Mouse (Mus musculus) adrenal gland, adult 2 months (tissue): ENCODE results near the gene Zfp551. TPM values are rescaled to one million over a fixed set of nuclear protein-coding genes. Genes with fewer than 3 reads are reported as not detected.

Source experiments
- DNase-seq: peaks from one replicate; pipeline ENCODE4 v3.0.0; 2021
- long read RNA-seq: library from polyadenylated mRNA; stranded (forward); transcript quantifications from one replicate; pipeline ENCODE4 v2.0.0, GENCODE M21; 2021
- polyA plus RNA-seq: library from polyadenylated mRNA; depleted of rRNA; stranded (reverse); fragments of >200 nt; gene quantifications from 2 replicates; pipeline ENCODE4 v1.2.3, GENCODE M21; 2012; rRNA removed
- total RNA-seq, 2 experiments: library from RNA; stranded (reverse); gene quantifications; 2 replicates each; pipeline ENCODE4 v1.2.3; 2021

Gene Zfp551
- total RNA-seq (1 to 10 TPM; 3.7 to 6.0 TPM), polyA plus RNA-seq (0.38 and 0.52 TPM in 2 replicates)
- long read RNA-seq, result 0 reads

DNA sequence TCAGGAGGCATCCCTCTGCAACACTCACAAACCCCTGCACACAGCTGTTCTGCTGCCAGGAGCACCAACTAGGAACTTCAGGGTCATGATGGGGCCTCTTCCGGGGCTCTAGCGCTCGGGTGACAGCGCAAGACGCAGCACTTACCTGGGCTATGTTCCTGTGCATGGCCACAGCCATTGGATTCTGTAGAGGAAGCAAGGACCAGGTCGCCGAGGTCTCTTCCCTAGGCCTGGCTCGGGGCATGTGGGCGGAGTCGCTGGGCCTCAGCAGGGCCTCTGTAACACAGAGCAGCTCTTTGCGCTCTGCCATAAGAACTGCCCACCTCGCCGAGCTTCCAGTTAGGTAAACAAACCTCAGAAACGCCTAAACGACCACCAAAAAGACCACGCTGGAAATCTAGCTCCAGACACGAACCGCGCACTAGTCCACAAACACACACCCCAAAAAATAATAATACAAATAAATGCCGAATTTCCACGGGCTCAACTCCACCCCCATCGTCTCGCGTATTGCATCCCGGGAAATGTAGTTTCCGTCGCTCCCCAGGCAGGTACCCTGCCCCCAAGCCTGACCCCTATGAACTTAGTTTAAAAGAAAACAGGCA is at the start of gene Zfp551:
TSS of gene Zfp551 (minus strand) at position 507 of the 605 bp plus-strand sequence.
- peak; percentile 85 for DNase-seq

DNA sequence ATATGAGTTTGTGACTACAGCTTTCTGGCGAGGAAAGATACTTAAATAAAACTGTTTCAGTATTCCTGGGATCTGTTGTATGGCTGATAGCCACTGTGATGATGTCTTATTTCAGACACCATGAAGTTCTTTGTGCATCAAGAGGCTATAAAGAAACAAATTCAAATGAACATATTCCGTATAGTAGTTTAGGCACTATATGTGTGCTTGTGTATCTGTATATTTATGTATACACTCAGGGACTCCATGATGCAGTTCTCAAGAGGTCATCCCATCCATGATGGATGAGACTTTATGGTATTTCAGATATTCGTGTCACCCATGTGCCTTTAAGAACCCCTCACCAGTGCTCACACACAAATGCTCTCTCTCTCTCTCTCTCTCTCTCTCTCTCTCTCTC is 304 bp upstream of the Zfp551 start:
- DNase-seq, result no peak

DNA sequence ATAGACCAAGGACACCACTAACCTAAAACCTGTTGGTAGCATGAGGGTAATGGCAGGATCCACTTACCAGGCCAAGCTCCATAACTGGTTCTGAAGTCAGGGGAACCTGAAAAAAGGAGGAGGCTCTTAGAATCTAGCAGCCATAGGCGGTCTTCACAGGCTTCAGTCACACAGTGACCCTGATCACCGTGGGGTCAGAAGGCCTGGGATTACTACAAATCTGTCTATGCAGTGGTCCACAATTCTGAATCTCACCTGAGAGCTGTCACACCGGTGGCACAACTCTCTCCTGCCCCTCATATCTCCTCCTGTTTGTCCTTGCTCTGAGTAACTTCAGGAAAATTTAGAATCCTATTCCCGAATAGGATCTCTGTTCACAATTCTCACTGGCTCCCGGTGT is 810 bp downstream of the Zfp551 start:
- peak; percentile 6 for DNase-seq

DNA sequence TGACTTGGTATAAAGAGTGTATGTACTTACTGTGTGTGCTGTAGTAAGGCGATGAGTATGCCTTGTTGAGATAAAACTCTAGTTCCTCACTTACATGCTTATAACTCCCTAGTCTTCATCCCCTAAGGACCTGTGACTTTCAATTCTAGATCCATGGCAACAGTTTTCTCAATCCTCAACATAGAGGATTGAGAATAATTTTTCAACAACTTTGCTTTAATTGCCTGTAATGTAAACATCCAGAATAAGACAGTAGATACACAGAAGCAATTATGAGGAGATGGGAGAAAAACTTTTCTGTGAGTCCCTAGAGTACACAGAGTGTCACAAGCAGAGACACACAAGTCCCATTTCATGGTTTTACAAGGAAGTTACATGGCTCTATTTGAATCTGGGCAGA is 53.4 kb downstream of the Zfp551 start, which contains the start of gene Vmn1r84:
TSS of gene Vmn1r84 (minus strand) at position 101 of the 400 bp plus-strand sequence.
- no peak for DNase-seq

Other genes starting within 250 kb of the Zfp551 start
- gene Vmn1r80, start 233.5 kb downstream of the Zfp551 start, total RNA-seq, result not detected
- gene Vmn1r80, start 233.5 kb downstream of the Zfp551 start, polyA plus RNA-seq, result not detected in 2 replicates
- gene Vmn1r81, start 154.5 kb downstream of the Zfp551 start, total RNA-seq, result not detected
- not detected in 2 replicates for gene Vmn1r81, start 154.5 kb downstream of the Zfp551 start, polyA plus RNA-seq
- gene Vmn1r82, start 122.3 kb downstream of the Zfp551 start, total RNA-seq, result not detected
- not detected in 2 replicates for gene Vmn1r82, start 122.3 kb downstream of the Zfp551 start, polyA plus RNA-seq
- not detected for gene Vmn1r83, start 93.3 kb downstream of the Zfp551 start, total RNA-seq
- gene Vmn1r83, start 93.3 kb downstream of the Zfp551 start, polyA plus RNA-seq, result not detected in 2 replicates
- not detected for gene Vmn1r84, start 53.5 kb downstream of the Zfp551 start, total RNA-seq
- gene Vmn1r84, start 53.5 kb downstream of the Zfp551 start, polyA plus RNA-seq, result not detected in 2 replicates
- 1 to 10 TPM; 7.7 to 9.6 TPM for gene Zfp606, start 55.5 kb upstream of the Zfp551 start, total RNA-seq
- gene Zfp606, start 55.5 kb upstream of the Zfp551 start, polyA plus RNA-seq, result 4.0 and 4.4 TPM in 2 replicates
- gene 2900092C05Rik, start 89.8 kb upstream of the Zfp551 start, total RNA-seq, result not detected
- not detected in 2 replicates for gene 2900092C05Rik, start 89.8 kb upstream of the Zfp551 start, polyA plus RNA-seq
- gene Vmn2r53, start 186.0 kb upstream of the Zfp551 start, total RNA-seq, result under 1 TPM; under 0.01 to 0.03 TPM
- gene Vmn2r53, start 186.0 kb upstream of the Zfp551 start, polyA plus RNA-seq, result not detected in 2 replicates
- gene Vmn2r54, start 217.6 kb upstream of the Zfp551 start, total RNA-seq, result not detected
- 0.07 TPM in 1 of 2 replicates, not detected in the other for gene Vmn2r54, start 217.6 kb upstream of the Zfp551 start, polyA plus RNA-seq